Mouse (Mus musculus) G1E (cell line): ENCODE results near the gene Acot12.

Source experiments
- CTCF ChIP-seq: IDR thresholded peaks from 2 replicates; pipeline ENCODE4 v1.5.1; 2012; ENCODE audit warnings: low read depth, low read length, inconsistent platforms, mixed read lengths
- POLR2AphosphoS5 ChIP-seq: IDR thresholded peaks from 2 replicates; pipeline ENCODE4 v1.6.1; 2012; ENCODE audit warnings: low read depth, low read length, inconsistent platforms; ENCODE audit not compliant: insufficient replicate concordance

- TF ChIP-seq CTCF (no peak), POLR2AphosphoS5 (no peak)
Measured at GRCm38 (mm10) chr13:91759791-91760190, 18.5 kb downstream of the Acot12 start.
